Mouse (Mus musculus): ENCODE data around the gene Olfr434. TPM values are rescaled to one million over a fixed set of nuclear protein-coding genes. Genes with fewer than 3 reads are reported as not detected.

Gene Olfr434
- total and polyA plus RNA-seq, 3 experiments = not detected

GRCm38 (mm10) chr6:43265363-43266041 lies 52.7 kb downstream of the Olfr434 start, which contains the start of gene Arhgef5:
TSS of gene Arhgef5 (plus strand) at chr6:43265582.
- no peak within 1 kb of the TSS for H3K9ac ChIP-seq (ENCODE audit: control insufficient read depth, low read depth, low read length, poor library complexity, severe bottlenecking)
- no peaks in the 10 kb centered on the region for H3K36me3 ChIP-seq (ENCODE audit: control insufficient read depth in 1 of 2, insufficient read depth in 2 of 2, low read length in 2 of 2)
- DNase-seq (ENCODE audit: low read depth, low spot score) = no peak
- H3K9me3 ChIP-seq (replicated peaks; ENCODE audit: insufficient read depth, low read length) = no peaks in the 10 kb centered on the region
- H3K27ac ChIP-seq (ENCODE audit: control insufficient read depth, low read depth, low read length) = no peak within 1 kb of the TSS
- H3K4me1 ChIP-seq (ENCODE audit: control insufficient read depth in 1 of 2, insufficient read depth in 2 of 2, low read length in 2 of 2) = no peaks in the 10 kb centered on the region
- H3K27me3 ChIP-seq (ENCODE audit: control insufficient read depth in 1 of 2, insufficient read depth in 2 of 2, low read length in 2 of 2) = no peaks in the 10 kb centered on the region; a peak in 1 of 4 replicates
- TF ChIP-seq MAX (IDR thresholded peaks at IDR 0.05; ENCODE audit: low read length) = no peak
- TF ChIP-seq MYB (IDR thresholded peaks at IDR 0.05; ENCODE audit: low read depth, low read length) = no peak
- TF ChIP-seq CHD1 (IDR thresholded peaks at IDR 0.05; ENCODE audit: low read depth, low read length) = no peak
- no peak for TF ChIP-seq EP300 (IDR thresholded peaks at IDR 0.05; ENCODE audit: low read depth in 1 of 2, low read length in 2 of 2)
- TF ChIP-seq UBTF (IDR thresholded peaks at IDR 0.05; ENCODE audit: borderline replicate concordance, insufficient read depth, low read depth, low read length) = no peak
- TF ChIP-seq TAL1 (IDR thresholded peaks at IDR 0.05; ENCODE audit: low read length) = no peak
- no peaks in the 10 kb centered on the region for H3K79me2 ChIP-seq (ENCODE audit: control insufficient read depth, insufficient read depth, low read length, poor library complexity)
- no peak within 1 kb of the TSS for H3K4me3 ChIP-seq (ENCODE audit: control insufficient read depth in 1 of 2, insufficient read depth in 1 of 2, low read depth in 2 of 2, low read length in 2 of 2)

GRCm38 (mm10) chr6:43266356-43266755 lies 53.5 kb downstream of the Olfr434 start:
- Histone ChIP-seq H3K9me3 (replicated peaks; ENCODE audit: insufficient read depth, low read length) (no peaks in the 10 kb centered on the region), H3K79me2 (ENCODE audit: control insufficient read depth, insufficient read depth, low read length, poor library complexity) (no peaks in the 10 kb centered on the region), H3K9ac (ENCODE audit: control insufficient read depth, low read depth, low read length, poor library complexity, severe bottlenecking) (no peak overlapping the region), H3K4me3 (ENCODE audit: control insufficient read depth in 1 of 2, insufficient read depth in 1 of 2, low read depth in 2 of 2, low read length in 2 of 2) (no peak overlapping the region), H3K4me1 (ENCODE audit: control insufficient read depth in 1 of 2, insufficient read depth in 2 of 2, low read length in 2 of 2) (no peaks in the 10 kb centered on the region), H3K27ac (ENCODE audit: control insufficient read depth, low read depth, low read length) (no peak overlapping the region), H3K36me3 (ENCODE audit: control insufficient read depth in 1 of 2, insufficient read depth in 2 of 2, low read length in 2 of 2) (no peaks in the 10 kb centered on the region), H3K27me3 (ENCODE audit: control insufficient read depth in 1 of 2, insufficient read depth in 2 of 2, low read length in 2 of 2) (no peaks in the 10 kb centered on the region; a peak in 1 of 4 replicates)
- no peak for TF ChIP-seq MAX (IDR thresholded peaks at IDR 0.05; ENCODE audit: low read length)
- TF ChIP-seq GATA1 (IDR thresholded peaks at IDR 0.05; ENCODE audit: low read depth, low read length) = no peak
- TF ChIP-seq MEF2A (IDR thresholded peaks at IDR 0.05; ENCODE audit: extremely low read depth, insufficient replicate concordance, low read depth, low read length, poor library complexity, severe bottlenecking) = no peak
- no peak for TF ChIP-seq POLR2AphosphoS2 (IDR thresholded peaks at IDR 0.05; ENCODE audit: low read length)
- TF ChIP-seq RAD21 (IDR thresholded peaks at IDR 0.05; ENCODE audit: low read depth, low read length) = no peak
- no peak for TF ChIP-seq ETS1 (IDR thresholded peaks at IDR 0.05; ENCODE audit: low read depth, low read length)
- no peak for TF ChIP-seq ZNF384 (IDR thresholded peaks at IDR 0.05; ENCODE audit: low read depth, low read length)
- no peak for TF ChIP-seq RCOR1 (IDR thresholded peaks at IDR 0.05; ENCODE audit: low read depth, low read length)
- TF ChIP-seq MAFK (IDR thresholded peaks at IDR 0.05; ENCODE audit: borderline replicate concordance, low read depth, low read length) = no peak
- no peak for TF ChIP-seq MXI1 (IDR thresholded peaks at IDR 0.05; ENCODE audit: low read depth, low read length)
- no peak for TF ChIP-seq HCFC1 (IDR thresholded peaks at IDR 0.05; ENCODE audit: low read depth, low read length)
- no peak for DNase-seq (ENCODE audit: low read depth, low spot score)

Other genes starting within 250 kb of the Olfr434 start
- not detected in 2 replicates for gene Olfr441, start 106.7 kb upstream of the Olfr434 start, total RNA-seq (2012; rRNA removed)
- not detected for gene Olfr441, start 106.7 kb upstream of the Olfr434 start, polyA plus RNA-seq (2012; ENCODE audit: insufficient read depth in 1 of 2, insufficient read length in 2 of 2, low read depth in 1 of 2, low replicate concordance in 2 of 2, missing spikeins in 1 of 2)
- gene Olfr237-ps1, start 66.5 kb upstream of the Olfr434 start, total RNA-seq (2012; rRNA removed) = not detected in 2 replicates
- not detected for gene Olfr237-ps1, start 66.5 kb upstream of the Olfr434 start, polyA plus RNA-seq (2012; ENCODE audit: insufficient read depth in 1 of 2, insufficient read length in 2 of 2, low read depth in 1 of 2, low replicate concordance in 2 of 2, missing spikeins in 1 of 2)
- not detected in 2 replicates for gene Olfr437, start 49.7 kb upstream of the Olfr434 start, total RNA-seq (2012; rRNA removed)
- gene Olfr437, start 49.7 kb upstream of the Olfr434 start, polyA plus RNA-seq (2012; ENCODE audit: insufficient read depth in 1 of 2, insufficient read length in 2 of 2, low read depth in 1 of 2, low replicate concordance in 2 of 2, missing spikeins in 1 of 2) = not detected
- not detected in 2 replicates for gene Olfr13, start 40.9 kb upstream of the Olfr434 start, total RNA-seq (2012; rRNA removed)
- gene Olfr13, start 40.9 kb upstream of the Olfr434 start, polyA plus RNA-seq (2012; ENCODE audit: insufficient read depth in 1 of 2, insufficient read length in 2 of 2, low read depth in 1 of 2, low replicate concordance in 2 of 2, missing spikeins in 1 of 2) = not detected
- gene Olfr435, start 15.9 kb upstream of the Olfr434 start, total RNA-seq (2012; rRNA removed) = not detected in 2 replicates
- gene Olfr435, start 15.9 kb upstream of the Olfr434 start, polyA plus RNA-seq (2012; ENCODE audit: insufficient read depth in 1 of 2, insufficient read length in 2 of 2, low read depth in 1 of 2, low replicate concordance in 2 of 2, missing spikeins in 1 of 2) = not detected
- not detected in 2 replicates for gene Olfr47, start 18.5 kb downstream of the Olfr434 start, total RNA-seq (2012; rRNA removed)
- not detected for gene Olfr47, start 18.5 kb downstream of the Olfr434 start, polyA plus RNA-seq (2012; ENCODE audit: insufficient read depth in 1 of 2, insufficient read length in 2 of 2, low read depth in 1 of 2, low replicate concordance in 2 of 2, missing spikeins in 1 of 2)
- not detected in 2 replicates for gene Arhgef5, start 52.6 kb downstream of the Olfr434 start, total RNA-seq (2012; rRNA removed)
- gene Arhgef5, start 52.6 kb downstream of the Olfr434 start, polyA plus RNA-seq (2012; ENCODE audit: insufficient read depth in 1 of 2, insufficient read length in 2 of 2, low read depth in 1 of 2, low replicate concordance in 2 of 2, missing spikeins in 1 of 2) = not detected
- gene Nobox, start 96.5 kb downstream of the Olfr434 start, total RNA-seq (2012; rRNA removed) = not detected in 2 replicates
- gene Nobox, start 96.5 kb downstream of the Olfr434 start, polyA plus RNA-seq (2012; ENCODE audit: insufficient read depth in 1 of 2, insufficient read length in 2 of 2, low read depth in 1 of 2, low replicate concordance in 2 of 2, missing spikeins in 1 of 2) = not detected

All from MEL (cell line).